Mouse (Mus musculus): Measurements from ENCODE around the gene Cib1. TPM values are rescaled to one million over a fixed set of nuclear protein-coding genes. Genes with fewer than 3 reads are reported as not detected.
A peak's percentile ranks its signal among the peaks of the same experiment; 100 is the strongest.

Cib1 gene
- total RNA-seq, 2 experiments from 2014 or later: 5.6 to 9.0 TPM

- DNase-seq: no peak
- no peak for TF ChIP-seq CTCF (IDR thresholded peaks at IDR 0.05)
- intact Hi-C loops (cut with DNase I): no loop called here
- Histone ChIP-seq H3K27ac (peak overlapping the region; percentile 87), H3K4me3 (no peak overlapping the region)
Measured at GRCm38 (mm10) chr7:80184968-80185367, 47.6 kb downstream of the Cib1 start.

- intact Hi-C loops (cut with DNase I): no loop called here
- TF ChIP-seq CTCF (IDR thresholded peaks at IDR 0.05): no peak
- Histone ChIP-seq H3K4me3 (no peak overlapping the region), H3K27ac (peak overlapping the region; percentile 87; the same call in 1 of the 2 replicates)
- DNase-seq: no peak
Measured at GRCm38 (mm10) chr7:80184551-80184950, 48.1 kb downstream of the Cib1 start.

- intact Hi-C loops (cut with DNase I): no loop called here
- DNase-seq: no peak
- no peak overlapping the region for H3K4me3 ChIP-seq
- no peak for TF ChIP-seq CTCF (IDR thresholded peaks at IDR 0.05)
- H3K27ac ChIP-seq: no peak overlapping the region
Measured at GRCm38 (mm10) chr7:80183969-80184368, 48.6 kb downstream of the Cib1 start.

GRCm38 (mm10) chr7:80183466-80183865, 49.1 kb downstream of the Cib1 start:
- intact Hi-C loops (cut with DNase I): no loop called here
- no peak for TF ChIP-seq CTCF (IDR thresholded peaks at IDR 0.05)
- no peak for DNase-seq
- Histone ChIP-seq H3K4me3 (no peak overlapping the region), H3K27ac (no peak overlapping the region)

GRCm38 (mm10) chr7:80182139-80182538, 50.5 kb downstream of the Cib1 start:
- Histone ChIP-seq H3K27ac (no peak overlapping the region), H3K4me3 (no peak overlapping the region)
- no peak for DNase-seq
- TF ChIP-seq CTCF (IDR thresholded peaks at IDR 0.05): no peak
- intact Hi-C loops (cut with DNase I): no loop called here

GRCm38 (mm10) chr7:80181078-80181477, 51.5 kb downstream of the Cib1 start:
- TF ChIP-seq CTCF (IDR thresholded peaks at IDR 0.05): no peak
- Histone ChIP-seq H3K4me3 (no peak overlapping the region), H3K27ac (no peak overlapping the region)
- DNase-seq: no peak
- intact Hi-C loops (cut with DNase I): no loop called here

GRCm38 (mm10) chr7:80180202-80180601, 52.4 kb downstream of the Cib1 start:
- Histone ChIP-seq H3K27ac (no peak overlapping the region), H3K4me3 (no peak overlapping the region)
- no peak for TF ChIP-seq CTCF (IDR thresholded peaks at IDR 0.05)
- intact Hi-C loops (cut with DNase I): no loop called here
- DNase-seq: no peak

GRCm38 (mm10) chr7:80179790-80180189, 52.8 kb downstream of the Cib1 start:
- intact Hi-C loops (cut with DNase I): no loop called here
- no peak for TF ChIP-seq CTCF (IDR thresholded peaks at IDR 0.05)
- DNase-seq: no peak
- H3K27ac ChIP-seq: no peak overlapping the region
- no peak overlapping the region for H3K4me3 ChIP-seq

GRCm38 (mm10) chr7:80179327-80179726, 53.3 kb downstream of the Cib1 start:
- intact Hi-C loops (cut with DNase I): no loop called here
- Histone ChIP-seq H3K4me3 (no peak overlapping the region), H3K27ac (no peak overlapping the region)
- TF ChIP-seq CTCF (IDR thresholded peaks at IDR 0.05): no peak
- no peak for DNase-seq

GRCm38 (mm10) chr7:80178037-80178729, 54.4 kb downstream of the Cib1 start:
- DNase-seq: no peak
- no peak overlapping the region for H3K4me3 ChIP-seq
- no peak for TF ChIP-seq CTCF (IDR thresholded peaks at IDR 0.05)
- intact Hi-C loops (cut with DNase I): no loop called here
- H3K27ac ChIP-seq: no peak overlapping the region

GRCm38 (mm10) chr7:80177438-80177837, 55.2 kb downstream of the Cib1 start:
- TF ChIP-seq CTCF (IDR thresholded peaks at IDR 0.05): no peak
- no peak for DNase-seq
- no peak overlapping the region for H3K4me3 ChIP-seq
- intact Hi-C loops (cut with DNase I): no loop called here
- no peak overlapping the region for H3K27ac ChIP-seq

Other genes starting within 250 kb of the Cib1 start
- gene Zfp710, start 208.0 kb downstream of the Cib1 start, total RNA-seq (2021): 10 to 100 TPM; 21.5 to 37.5 TPM
- 100 to 1,000 TPM; 236 to 647 TPM for gene Idh2, start 117.4 kb downstream of the Cib1 start, total RNA-seq (2021)
- gene Sema4b, start 46.0 kb downstream of the Cib1 start, total RNA-seq (2021): 1 to 10 TPM; 1.8 to 2.1 TPM
- gene Gdpgp1, start 52 bp upstream of the Cib1 start, total RNA-seq (2021): under 1 TPM; 0.79 to 0.86 TPM
- under 1 TPM in 1 of 2 experiments, not detected in 1; 0.15 TPM for gene Ttll13, start 13.6 kb upstream of the Cib1 start, total RNA-seq (2021)
- 10 to 100 TPM; 19.8 to 25.0 TPM for gene Ngrn, start 28.4 kb upstream of the Cib1 start, total RNA-seq (2021)
- 1 to 10 TPM; 2.9 to 3.3 TPM for gene Vps33b, start 36.8 kb upstream of the Cib1 start, total RNA-seq (2021)
- under 1 TPM; 0.38 to 0.45 TPM for gene Prc1, start 61.6 kb upstream of the Cib1 start, total RNA-seq (2021)
- gene Rccd1, start 91.6 kb upstream of the Cib1 start, total RNA-seq (2021): 1 to 10 TPM; 7.3 to 8.4 TPM
- 10 to 100 TPM; 12.3 to 12.7 TPM for gene Unc45a, start 108.2 kb upstream of the Cib1 start, total RNA-seq (2021)
- 10 to 100 TPM; 23.6 to 26.1 TPM for gene Hddc3, start 110.3 kb upstream of the Cib1 start, total RNA-seq (2021)
- 100 to 1,000 TPM; 111 to 161 TPM for gene Man2a2, start 138.6 kb upstream of the Cib1 start, total RNA-seq (2021)
- gene Fes, start 155.1 kb upstream of the Cib1 start, total RNA-seq (2021): 1 to 10 TPM; 2.6 to 3.9 TPM
- 10 to 100 TPM; 48.5 to 49.0 TPM for gene Furin, start 172.6 kb upstream of the Cib1 start, total RNA-seq (2021)

All from gastrocnemius, adult 2 months (tissue).